Mouse (Mus musculus) C2C12 (cell line): ENCODE data around the gene Smc3.

Experiments used
- CEBPB ChIP-seq: IDR thresholded peaks from one replicate; pipeline ENCODE4 v1.6.1; 2011; ENCODE audit warnings: low read depth, mild to moderate bottlenecking, control low read depth, moderate library complexity
- CTCF ChIP-seq: IDR thresholded peaks from one replicate; pipeline ENCODE4 v1.5.1; 2011; ENCODE audit not compliant: control insufficient read depth, insufficient read depth, insufficient read length
- FOSL1 ChIP-seq: IDR thresholded peaks from one replicate; pipeline ENCODE4 v1.8.0; 2011; ENCODE audit warnings: mild to moderate bottlenecking, low read length; ENCODE audit not compliant: poor library complexity, insufficient read depth, severe bottlenecking
- MAX ChIP-seq: IDR thresholded peaks from one replicate; pipeline ENCODE4 v1.6.1; 2011; ENCODE audit warnings: mild to moderate bottlenecking, control low read depth
- MYOD1 ChIP-seq: IDR thresholded peaks from one replicate; pipeline ENCODE4 v1.6.1; 2011; ENCODE audit warnings: low read depth; ENCODE audit not compliant: control insufficient read depth, insufficient read length
- USF1 ChIP-seq: IDR thresholded peaks from one replicate; pipeline ENCODE4 v1.6.1; 2011; ENCODE audit warnings: low read depth, mild to moderate bottlenecking, control low read depth, moderate library complexity

DNA sequence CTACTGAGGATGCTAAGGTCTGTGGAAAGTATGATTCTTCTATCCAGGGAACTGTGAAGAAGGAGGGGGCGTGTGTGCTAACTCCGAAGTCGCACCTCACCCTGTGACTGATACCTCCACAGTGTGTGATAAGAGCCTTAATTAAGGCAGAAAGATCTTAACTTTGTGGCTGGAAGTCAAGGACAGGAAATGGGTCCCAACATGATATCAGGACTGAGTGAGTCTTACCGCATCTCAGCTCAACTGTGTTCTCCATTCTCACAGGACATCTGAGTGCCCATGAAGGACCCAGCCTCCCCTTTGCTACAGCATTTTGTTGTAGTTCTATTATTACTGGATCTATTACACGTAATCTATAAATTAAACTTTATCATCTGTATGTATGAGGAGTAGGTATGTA is 57.2 kb downstream of the Smc3 start:
- TF ChIP-seq CTCF (no peak), CEBPB (no peak), FOSL1 (no peak), MYOD1 (no peak), USF1 (no peak), MAX (no peak)
